Mouse (Mus musculus) G1E-ER4 (cell line): Measurements from ENCODE around the gene Phactr1. TPM values are rescaled to one million over a fixed set of nuclear protein-coding genes. Genes with fewer than 3 reads are reported as not detected.

Experiments
- GATA1 ChIP-seq: IDR thresholded peaks from one replicate; pipeline ENCODE4 v1.8.0; 2012; ENCODE audit warnings: low read length, inconsistent platforms
- polyA plus RNA-seq: library from polyadenylated mRNA; stranded (reverse); fragments of >175 nt; gene quantifications from 2 replicates; pipeline ENCODE4 v1.2.3, GENCODE M21; 2012

The Phactr1 gene
- polyA plus RNA-seq, 1 experiment: not detected

DNA sequence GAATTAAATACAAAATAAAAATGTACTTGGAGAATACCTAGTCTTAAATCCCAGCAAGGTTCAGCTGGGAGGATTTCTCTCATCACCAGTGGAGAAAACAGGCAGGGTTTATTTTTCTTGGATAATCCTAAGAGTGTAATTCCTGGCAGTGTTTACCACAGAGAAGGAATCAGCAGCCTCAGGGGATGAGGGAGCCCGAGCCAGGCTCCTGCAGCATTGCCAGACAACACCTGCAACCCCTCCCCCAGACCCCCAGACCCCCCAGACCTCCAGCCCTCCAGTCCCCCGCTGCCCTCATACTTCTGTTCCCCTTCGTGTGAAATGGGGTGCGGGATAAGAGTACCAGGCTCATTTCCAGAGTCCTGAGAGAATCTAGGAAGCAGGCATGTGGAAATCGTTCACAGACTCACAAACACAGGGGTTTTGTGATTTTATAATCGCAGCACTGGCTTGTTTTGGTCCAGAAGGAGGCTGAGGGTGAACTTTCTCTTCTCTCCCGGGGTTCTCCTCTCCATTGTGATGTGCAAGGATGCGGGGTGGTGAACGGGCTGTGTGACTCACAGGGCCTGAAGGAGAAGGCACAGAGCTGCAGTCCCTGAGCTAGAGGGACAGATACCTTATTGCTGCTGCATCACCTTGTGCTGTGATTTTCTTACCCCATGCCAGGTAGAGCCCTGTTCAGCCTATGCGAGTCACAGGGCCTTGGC, 249.3 kb downstream of the Phactr1 start:
- no peak for TF ChIP-seq GATA1

DNA sequence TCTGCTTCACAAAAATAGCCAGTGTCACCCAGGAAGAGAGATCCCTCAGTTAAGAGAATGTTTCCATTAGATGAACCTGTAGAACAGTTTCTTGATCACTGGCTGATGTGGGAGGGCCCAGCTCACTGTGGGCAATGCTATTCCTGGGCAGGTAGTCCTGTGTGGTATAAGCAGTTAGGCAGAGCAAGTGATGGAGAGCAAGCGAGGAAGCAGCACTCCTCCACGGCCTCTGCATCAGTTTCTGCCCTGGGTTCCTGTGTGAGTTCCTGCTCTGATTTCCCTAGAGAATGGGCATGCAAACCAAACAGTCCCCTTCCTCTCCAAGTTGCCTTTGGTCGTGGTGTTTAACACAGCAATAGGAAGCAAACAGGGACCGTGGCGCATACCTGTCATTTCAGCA, 251.6 kb downstream of the Phactr1 start:
- no peak for TF ChIP-seq GATA1

DNA sequence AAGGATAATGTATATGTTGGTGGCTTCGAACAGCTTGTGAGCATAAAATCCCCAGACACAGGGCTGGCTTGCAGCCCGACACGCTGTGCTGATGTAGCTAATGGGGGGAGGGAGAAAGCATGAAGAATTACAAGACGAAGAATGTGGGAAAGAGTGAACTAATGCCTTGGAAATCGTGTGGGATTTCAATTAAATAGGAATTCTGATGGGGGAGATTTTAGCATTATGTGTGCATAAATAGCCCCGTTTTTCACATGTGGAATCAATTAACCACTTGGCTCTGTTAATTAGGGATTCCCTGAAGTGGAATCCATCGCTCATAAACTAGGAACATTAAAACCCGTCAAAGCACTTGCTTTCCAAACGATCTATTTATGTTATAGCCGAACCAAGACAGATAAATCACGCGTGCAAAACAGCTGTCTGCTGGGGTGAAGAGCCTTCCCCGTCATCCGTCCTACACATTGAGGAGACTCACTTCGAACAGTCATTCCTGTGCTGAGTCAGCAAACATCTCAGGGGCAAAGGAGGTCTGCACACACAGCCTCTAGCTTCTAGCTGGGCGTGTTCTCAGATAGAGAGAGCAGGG, 254.2 kb downstream of the Phactr1 start:
- no peak for TF ChIP-seq GATA1

DNA sequence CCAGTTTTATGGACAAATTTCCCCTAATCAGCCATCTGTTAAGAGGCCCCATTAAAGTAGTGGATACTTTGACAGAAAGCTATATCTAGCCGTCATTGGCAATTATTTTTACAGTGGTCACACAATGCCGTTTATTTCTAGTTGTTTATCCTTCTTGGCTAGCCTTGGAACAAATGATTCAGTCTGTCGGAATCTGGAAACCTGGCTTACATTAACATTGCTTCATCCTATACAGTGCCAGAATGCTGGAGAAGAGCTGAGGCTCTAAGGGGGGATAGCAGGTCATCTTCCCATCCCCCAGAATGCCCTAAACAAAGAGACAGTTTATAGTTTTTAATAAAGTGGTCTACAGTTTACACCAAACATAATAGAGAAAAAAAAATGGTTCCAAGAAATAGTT, 257.4 kb downstream of the Phactr1 start:
- no peak for TF ChIP-seq GATA1

DNA sequence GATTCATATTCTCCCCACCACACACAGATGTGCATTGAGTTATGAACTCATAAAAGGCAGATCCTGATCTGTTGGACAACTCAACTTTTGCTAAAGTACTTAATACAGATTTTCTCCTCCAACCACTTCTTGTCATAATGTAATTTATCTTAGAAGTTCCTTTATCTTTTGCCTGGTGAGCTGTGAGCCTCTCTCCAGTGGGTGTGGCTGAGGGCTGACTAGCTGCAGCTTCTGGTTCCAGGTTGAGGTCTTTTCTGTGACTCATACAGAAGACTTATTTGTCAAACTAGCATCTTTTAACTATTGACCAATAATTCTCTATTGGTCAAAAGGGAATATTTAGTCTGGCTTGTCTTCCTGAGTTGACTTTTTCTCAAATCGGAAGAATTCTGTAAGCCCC, 257.9 kb downstream of the Phactr1 start:
- TF ChIP-seq GATA1: no peak

DNA sequence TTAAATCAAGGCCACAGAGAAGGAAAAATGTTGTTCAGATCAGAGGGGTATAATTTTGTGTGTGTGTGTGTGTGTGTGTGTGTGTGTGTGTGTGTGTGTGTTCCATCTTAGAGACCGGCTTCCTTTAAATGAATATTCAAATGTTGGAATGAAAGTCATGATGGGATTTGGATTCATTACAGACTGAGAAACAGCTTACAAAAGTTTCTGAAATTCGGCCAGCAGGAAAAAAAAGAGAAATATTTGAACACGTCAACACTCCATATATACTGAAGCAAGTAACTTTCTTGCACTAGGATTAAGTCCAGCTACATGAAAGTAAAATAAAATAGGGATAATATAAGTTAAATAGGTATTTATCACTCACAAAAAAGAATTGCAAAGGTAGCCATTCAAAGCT, 259.8 kb downstream of the Phactr1 start:
- no peak for TF ChIP-seq GATA1

DNA sequence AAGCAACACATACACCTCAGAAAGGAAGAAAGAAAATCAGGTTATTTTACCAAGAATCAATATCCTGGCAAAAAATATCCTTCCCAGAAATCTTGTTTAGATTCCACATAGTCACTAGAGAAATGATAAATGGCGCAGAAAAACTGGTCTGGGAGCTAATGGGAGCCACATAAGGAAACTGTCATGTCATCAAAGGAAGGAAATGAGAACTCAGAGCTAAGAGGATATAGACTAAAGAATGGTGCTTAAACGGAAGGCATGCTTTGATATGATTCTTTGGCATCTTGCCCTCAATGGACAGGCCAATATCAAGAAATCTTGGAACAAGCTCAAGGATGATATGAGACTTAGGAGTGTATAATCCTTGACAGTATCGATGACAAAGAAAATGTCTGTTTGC, 263.7 kb downstream of the Phactr1 start:
- TF ChIP-seq GATA1: no peak

DNA sequence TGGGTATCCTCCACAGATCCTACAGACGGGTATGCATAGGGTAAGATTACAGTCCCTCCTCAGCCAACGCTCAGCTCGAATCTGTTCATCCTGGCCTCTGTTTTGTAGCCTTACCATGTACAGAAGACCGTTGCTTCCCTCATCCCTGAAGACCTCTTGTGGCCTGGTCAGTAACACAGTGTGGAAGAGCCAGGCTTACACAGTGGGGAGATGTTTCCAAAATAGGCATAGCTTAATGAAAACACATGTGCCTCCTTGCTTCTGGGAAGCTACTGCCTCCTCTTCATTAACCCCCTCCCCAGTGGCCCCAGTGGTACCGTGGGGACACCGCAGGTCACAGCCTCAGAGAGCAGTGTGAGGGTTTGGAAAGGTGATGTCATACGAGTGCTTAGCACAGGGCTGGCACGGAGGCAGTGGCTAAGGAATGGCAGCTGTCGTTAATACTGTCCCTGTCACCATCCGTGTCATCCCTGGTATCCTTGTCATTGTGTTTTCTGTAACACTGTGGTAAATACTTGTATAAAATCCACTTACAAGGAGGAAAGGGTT, 268.4 kb downstream of the Phactr1 start:
- TF ChIP-seq GATA1: no peak

DNA sequence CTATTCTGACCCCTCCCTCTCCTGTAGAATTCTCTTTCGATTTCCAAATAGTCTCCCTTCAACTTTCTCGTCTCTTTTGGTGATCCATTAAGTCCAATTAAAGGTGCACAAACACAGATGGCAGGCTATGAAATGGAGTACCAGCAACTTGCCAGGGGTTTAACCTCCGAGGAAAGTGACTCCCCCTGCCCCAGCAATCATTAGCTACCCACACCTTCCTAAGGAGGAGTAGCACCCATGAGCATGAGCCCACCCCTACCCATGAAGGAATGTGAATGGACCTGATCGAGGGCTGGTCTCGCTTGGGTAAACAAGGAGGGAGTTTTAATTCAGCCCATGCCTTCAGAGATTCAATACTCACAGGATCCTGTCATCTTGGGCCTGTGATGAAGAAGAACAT, 268.9 kb downstream of the Phactr1 start:
- no peak for TF ChIP-seq GATA1

DNA sequence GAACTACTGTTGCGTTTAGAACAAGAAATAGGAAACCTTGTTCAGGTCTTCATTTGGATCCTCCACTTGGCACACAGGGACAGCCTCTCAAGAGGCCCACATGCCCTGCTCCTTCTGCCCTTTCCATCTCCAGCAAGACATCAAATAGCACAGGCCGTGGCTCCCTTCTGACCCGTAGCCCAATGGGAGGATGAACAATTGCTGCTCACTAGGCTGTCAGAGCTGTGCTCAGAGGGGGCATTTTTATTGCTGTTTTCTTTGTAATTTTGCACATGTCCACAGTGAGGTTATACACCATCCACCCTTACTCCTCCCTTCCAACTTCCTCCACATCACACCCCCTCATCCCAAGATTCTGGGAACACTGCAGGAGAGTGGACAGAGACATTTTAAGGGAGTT, 269.6 kb downstream of the Phactr1 start:
- TF ChIP-seq GATA1: no peak

DNA sequence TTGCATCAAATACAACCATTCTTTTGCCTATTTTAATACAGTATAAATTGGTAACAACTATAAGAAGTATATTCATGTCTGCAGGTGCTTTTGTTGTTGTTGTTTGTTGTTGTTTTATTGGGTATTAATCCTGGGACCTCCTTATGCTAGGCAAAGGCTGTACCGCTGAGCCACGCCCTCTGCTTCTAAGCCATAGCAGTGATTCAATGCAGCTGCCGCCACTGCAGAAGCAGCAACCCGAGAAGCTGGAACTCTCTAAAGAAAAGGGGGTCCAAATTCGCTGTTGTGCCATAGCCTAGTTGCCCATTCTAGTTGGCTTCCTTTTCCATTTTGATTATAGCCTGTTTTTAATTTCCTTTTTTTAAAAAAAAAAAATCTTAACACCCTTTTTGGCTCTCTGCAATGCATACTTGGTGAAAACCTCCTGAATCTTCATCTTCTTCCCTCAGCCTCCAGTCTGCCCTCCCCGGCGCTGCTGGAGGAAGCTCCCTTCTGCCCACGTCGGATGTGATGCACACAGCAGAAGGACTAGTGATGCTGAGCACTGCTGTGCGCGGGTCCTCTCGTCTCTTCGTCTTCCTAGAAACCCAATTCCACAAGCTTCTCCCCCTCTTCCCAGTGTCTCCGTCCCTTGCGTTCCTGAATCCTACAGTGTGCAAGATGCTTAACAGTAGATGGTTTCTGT, 271.8 kb downstream of the Phactr1 start:
- TF ChIP-seq GATA1: no peak

DNA sequence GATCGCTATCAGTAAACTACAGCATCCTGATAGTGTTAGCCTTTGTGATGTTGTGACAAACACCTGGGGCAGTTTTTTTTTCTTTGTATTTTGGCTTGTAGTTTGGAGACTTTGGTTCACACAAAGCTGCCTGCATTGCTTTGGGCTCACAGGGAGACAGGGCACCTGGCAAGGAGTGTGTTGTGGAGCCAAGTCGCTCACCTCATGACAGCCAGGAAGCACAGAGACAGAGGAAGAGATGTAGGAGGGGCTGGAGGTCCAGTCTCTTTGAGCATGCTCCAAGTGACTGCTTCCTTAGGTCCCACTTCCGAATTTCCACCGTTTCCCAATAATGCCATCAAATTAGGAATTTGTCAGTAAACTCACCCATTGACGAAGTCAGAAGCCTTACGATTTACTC, 272.6 kb downstream of the Phactr1 start:
- no peak for TF ChIP-seq GATA1

DNA sequence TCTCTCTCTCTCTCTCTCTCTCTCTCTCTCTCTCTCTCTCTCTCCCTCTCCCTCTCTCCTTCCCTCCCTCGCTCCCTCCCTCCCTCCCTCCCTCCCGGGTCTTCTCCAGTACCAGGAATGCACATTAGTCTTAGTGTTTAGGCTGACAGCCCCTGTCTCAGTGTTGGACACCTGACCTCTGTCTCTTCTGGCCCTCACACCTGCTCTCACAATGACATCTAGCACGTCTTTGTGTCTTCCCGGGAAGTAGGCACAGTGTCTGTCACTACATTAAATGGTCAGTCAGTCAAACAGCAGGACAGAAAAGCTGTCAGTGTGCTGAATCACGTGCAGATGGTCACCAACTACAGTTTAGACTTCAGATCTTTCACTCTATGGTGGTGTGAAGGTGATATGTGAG, 273.7 kb downstream of the Phactr1 start:
- no peak for TF ChIP-seq GATA1

DNA sequence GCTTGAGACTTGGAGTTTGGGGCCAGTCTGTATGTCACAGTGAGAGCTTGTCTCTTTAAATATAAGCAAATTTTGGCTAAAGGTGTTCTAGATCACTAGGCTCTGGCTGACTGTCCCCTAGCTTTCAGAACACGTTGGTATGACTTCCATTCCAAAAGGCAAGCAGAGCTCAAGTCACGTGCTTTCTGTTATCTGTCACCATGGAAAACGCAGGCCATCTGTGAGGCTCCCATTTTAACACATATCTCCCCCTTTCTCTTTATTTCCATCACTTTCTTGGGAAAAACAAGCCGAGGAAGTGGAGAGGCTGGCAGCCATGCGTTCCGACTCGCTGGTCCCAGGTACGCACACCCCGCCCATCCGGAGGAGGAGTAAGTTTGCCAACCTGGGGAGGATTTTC, 275.9 kb downstream of the Phactr1 start:
- TF ChIP-seq GATA1: no peak

DNA sequence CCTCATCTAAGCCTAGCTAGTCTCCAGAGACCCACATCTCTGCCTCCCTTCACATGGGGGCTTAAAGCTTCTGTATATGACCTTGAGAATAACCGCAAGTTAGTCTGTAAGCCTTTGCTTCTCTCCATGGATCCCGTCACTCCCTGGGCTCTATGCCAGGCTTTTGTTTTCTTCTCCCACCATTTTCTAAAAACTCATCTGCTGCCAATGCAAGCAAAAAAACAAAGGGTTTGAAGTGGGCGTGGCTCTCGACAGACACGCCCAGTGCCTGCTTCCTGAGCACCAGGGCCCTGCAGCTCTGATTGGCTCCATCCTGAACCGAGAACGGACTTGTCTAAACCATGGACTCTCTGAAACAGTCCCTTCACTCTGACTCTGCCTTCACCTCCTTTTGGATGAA, 277.4 kb downstream of the Phactr1 start:
- no peak for TF ChIP-seq GATA1

DNA sequence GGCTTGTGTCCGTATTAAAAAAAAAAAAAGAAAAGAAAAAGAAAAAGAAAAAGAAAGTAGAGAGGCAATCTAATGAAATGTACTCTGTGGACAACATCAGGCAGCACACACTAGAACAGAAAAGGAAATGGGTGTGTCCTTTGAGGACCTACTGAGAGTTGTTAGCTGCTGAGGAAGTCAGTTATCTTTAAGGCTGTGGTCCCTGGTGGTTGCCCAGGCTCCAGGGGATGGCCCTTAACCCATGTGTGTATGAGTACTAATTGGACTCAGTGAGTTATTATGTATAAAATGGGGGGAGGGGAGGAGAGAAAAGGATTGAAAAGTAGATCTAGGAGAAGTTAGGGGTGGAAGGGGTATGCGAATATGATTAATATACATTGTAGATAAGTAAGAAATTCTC, 278.4 kb downstream of the Phactr1 start:
- TF ChIP-seq GATA1: no peak

DNA sequence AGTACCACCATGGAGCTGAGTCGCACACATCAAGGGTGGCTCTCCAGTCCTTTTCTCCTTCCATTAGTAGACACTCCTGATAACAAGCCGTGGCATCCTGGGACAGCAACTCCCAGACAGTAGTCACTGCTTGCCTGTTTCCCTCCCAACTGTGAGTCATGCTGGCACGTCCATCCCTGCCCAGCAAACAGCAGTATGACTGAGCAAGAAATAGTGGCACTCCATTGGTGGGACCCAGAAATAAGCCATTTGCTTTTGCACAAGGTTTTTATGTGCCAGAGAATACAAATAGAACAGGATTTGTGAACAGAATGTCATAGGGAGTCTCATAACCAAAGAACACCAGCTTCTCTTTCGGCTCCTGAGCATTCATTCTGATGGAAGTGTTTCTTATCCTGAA, 281.1 kb downstream of the Phactr1 start:
- TF ChIP-seq GATA1: no peak
